Mouse (Mus musculus) midbrain, postnatal 0 days (tissue): ENCODE data around the gene C1qtnf6. TPM values are rescaled to one million over a fixed set of nuclear protein-coding genes. Genes with fewer than 3 reads are reported as not detected.

Experiments used
- ATAC-seq: fragments of 200-750 bp; cut with Nextera tagmentation; 2 replicates; pipeline ENCODE4 v1.8.0; 2017; ENCODE audit warnings: moderate number of reproducible peaks, mild to moderate bottlenecking, moderate TSS enrichment, moderate library complexity; ENCODE audit not compliant: low FRiP score
- DNase-seq: peaks from one replicate; pipeline ENCODE4 v3.0.0-alpha.2; 2015; ENCODE audit warnings: low spot score
- H3K27ac ChIP-seq: fragments of 300-500 bp; sonication (generic); 2 replicates; pipeline ENCODE4 v1.5.1; 2014; ENCODE audit warnings: low read depth, mild to moderate bottlenecking, low read length, mixed read lengths
- H3K27me3 ChIP-seq: fragments of 300-500 bp; sonication (generic); 2 replicates; pipeline ENCODE4 v1.6.1; 2014; ENCODE audit warnings: low read length, control low read depth, mixed read lengths; ENCODE audit not compliant: insufficient read depth
- H3K36me3 ChIP-seq: fragments of 300-500 bp; sonication (generic); 2 replicates; pipeline ENCODE4 v1.6.1; 2014; ENCODE audit warnings: low read length, control low read depth, mixed read lengths; ENCODE audit not compliant: insufficient read depth
- H3K4me1 ChIP-seq: fragments of 300-500 bp; sonication (generic); 2 replicates; pipeline ENCODE4 v1.6.1; 2014; ENCODE audit warnings: mild to moderate bottlenecking, control low read depth, antibody characterized with exemption, low read length, mixed read lengths; ENCODE audit not compliant: insufficient read depth
- H3K4me2 ChIP-seq: fragments of 300-500 bp; sonication (generic); 2 replicates; pipeline ENCODE4 v1.6.1; 2014; ENCODE audit warnings: low read depth, mild to moderate bottlenecking, low read length, mixed read lengths; ENCODE audit not compliant: poor library complexity, severe bottlenecking
- H3K4me3 ChIP-seq: fragments of 300-500 bp; sonication (generic); 2 replicates; pipeline ENCODE4 v1.5.1; 2014; ENCODE audit warnings: low read depth, mild to moderate bottlenecking, low read length, moderate library complexity
- H3K9ac ChIP-seq: fragments of 300-500 bp; sonication (generic); replicated peaks from 2 replicates; pipeline ENCODE4 v1.6.1; 2014; ENCODE audit warnings: mild to moderate bottlenecking, low read length, moderate library complexity, mixed read lengths; ENCODE audit not compliant: poor library complexity, severe bottlenecking
- H3K9me3 ChIP-seq: fragments of 300-500 bp; sonication (generic); 2 replicates; pipeline ENCODE4 v1.6.1; 2016; ENCODE audit warnings: low read length, control low read depth
- CTCF ChIP-seq: IDR thresholded peaks from 2 replicates; pipeline ENCODE4 v1.5.1; 2016; ENCODE audit warnings: antibody characterized with exemption, mild to moderate bottlenecking
- WGBS: fragments of 180-500 bp; shearing (Covaris S2); extraction: QIAGEN DNeasy Blood & Tissue Kit; methylation state at CpG from one replicate; pipeline ENCODE4 v1.1.7; 2014; 5-methylcytosine and 5-hydroxymethylcytosine counted together
- polyA plus RNA-seq: library from polyadenylated mRNA; unstranded; fragments of >200 nt; fragmentation: Nextera tagmentation; extraction: Ambion mirVana; gene quantifications from 2 replicates; pipeline ENCODE4 v1.2.1, GENCODE M21; 2015
- total RNA-seq: library from RNA; depleted of rRNA; stranded (reverse); fragments of >200 nt; gene quantifications from 2 replicates; pipeline ENCODE4 v1.2.3, GENCODE M21; 2014

The C1qtnf6 gene
- total and polyA plus RNA-seq, 2 experiments from 2014 or later: 2.4 to 8.6 TPM

GRCm38 (mm10) chr15:78518221-78518620 is 13.0 kb downstream of the C1qtnf6 start:
- Histone ChIP-seq H3K36me3 (no peaks in the 10 kb centered on the region), H3K9ac (no peak overlapping the region), H3K4me3 (no peak overlapping the region), H3K4me2 (no peak overlapping the region), H3K27ac (no peak overlapping the region), H3K27me3 (no peaks in the 10 kb centered on the region), H3K9me3 (no peaks in the 10 kb centered on the region), H3K4me1 (no peaks in the 10 kb centered on the region)
- DNase-seq: no peak
- no peak for TF ChIP-seq CTCF
- ATAC-seq: no peak
- 76% methylated on average over 7 of the region's 7 CpGs for WGBS

DNA sequence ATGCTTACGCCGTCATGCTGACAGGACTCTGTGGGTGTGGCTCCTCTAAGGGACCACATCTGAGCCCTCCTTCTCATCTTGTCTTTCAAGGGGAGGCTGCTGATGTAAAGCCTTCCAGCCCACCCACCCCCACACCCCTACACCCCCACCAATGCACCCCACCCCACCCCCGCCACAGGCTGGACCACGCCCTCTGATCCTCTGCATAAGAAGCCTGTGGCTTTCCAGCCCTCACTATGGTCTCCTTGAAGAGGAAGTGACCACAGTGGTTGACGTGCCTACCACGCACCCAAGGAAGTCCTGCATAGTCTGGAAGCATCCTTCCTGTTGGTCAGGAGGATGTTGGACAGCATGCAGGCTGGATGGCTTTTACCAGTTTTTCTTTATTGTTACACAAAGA is 15.5 kb downstream of the C1qtnf6 start:
- 88% methylated on average over 6 of the region's 6 CpGs for WGBS
- no peak overlapping the region for H3K27ac ChIP-seq
- no peak overlapping the region for H3K4me3 ChIP-seq

GRCm38 (mm10) chr15:78514393-78515146 is 16.6 kb downstream of the C1qtnf6 start:
- DNase-seq: peak; percentile 87

More for the DNA sequence above, 15.5 kb downstream of the C1qtnf6 start:
- no peaks in the 10 kb centered on the region for H3K4me1 ChIP-seq
- H3K36me3 ChIP-seq: no peaks in the 10 kb centered on the region
- ATAC-seq (no peak), DNase-seq (no peak)
- no peak overlapping the region for H3K4me2 ChIP-seq
- H3K27me3 ChIP-seq: no peaks in the 10 kb centered on the region
- TF ChIP-seq CTCF: no peak
- H3K9ac ChIP-seq: no peak overlapping the region
- H3K9me3 ChIP-seq: no peaks in the 10 kb centered on the region

GRCm38 (mm10) chr15:78513019-78513418 is 18.2 kb downstream of the C1qtnf6 start:
- Histone ChIP-seq H3K9ac (no peak overlapping the region), H3K27me3 (no peaks in the 10 kb centered on the region), H3K36me3 (no peaks in the 10 kb centered on the region), H3K4me2 (no peak overlapping the region), H3K4me1 (0 out of 2 replicates have a peak, but pooled peaks cover 2% of the 10 kb centered on the region), H3K27ac (no peak overlapping the region), H3K9me3 (no peaks in the 10 kb centered on the region), H3K4me3 (no peak overlapping the region)
- DNase-seq (no peak), ATAC-seq (no peak)
- 90% methylated on average over 14 of the region's 14 CpGs for WGBS
- TF ChIP-seq CTCF: no peak

More at GRCm38 (mm10) chr15:78514393-78515146, 16.6 kb downstream of the C1qtnf6 start:
- Histone ChIP-seq H3K27me3 (no peaks in the 10 kb centered on the region), H3K4me3 (no peak overlapping the region), H3K9me3 (no peaks in the 10 kb centered on the region), H3K36me3 (no peaks in the 10 kb centered on the region), H3K27ac (no peak overlapping the region), H3K4me2 (no peak overlapping the region), H3K9ac (no peak overlapping the region), H3K4me1 (0 out of 2 replicates have a peak, but pooled peaks cover 2% of the 10 kb centered on the region)
- no peak for ATAC-seq
- WGBS: 33% methylated on average over 7 of the region's 7 CpGs
- peak; percentile 98 for TF ChIP-seq CTCF

DNA sequence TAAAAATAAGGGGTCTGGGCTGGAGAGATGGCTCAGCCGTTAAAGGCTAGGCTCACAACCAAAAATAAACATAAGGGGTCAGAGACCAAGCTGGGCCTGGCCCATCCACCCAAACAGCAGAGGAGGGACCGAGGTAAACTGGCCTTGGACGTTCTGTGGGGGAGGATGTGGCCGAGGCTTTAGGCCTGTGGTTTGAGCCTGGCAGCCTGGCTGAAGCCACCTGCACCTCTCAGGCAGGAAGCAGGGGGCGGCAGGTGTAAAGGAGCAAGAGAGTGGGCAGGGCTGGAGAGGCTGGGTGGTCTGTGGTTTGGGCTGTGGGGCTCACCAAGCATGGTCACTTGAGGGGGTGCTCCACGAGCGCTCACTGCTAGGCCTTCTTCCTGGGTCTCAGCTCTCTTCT is 19.3 kb downstream of the C1qtnf6 start:
- no peaks in the 10 kb centered on the region for H3K36me3 ChIP-seq
- H3K4me2 ChIP-seq: no peak overlapping the region
- 0 out of 2 replicates have a peak, but pooled peaks cover 2% of the 10 kb centered on the region for H3K4me1 ChIP-seq
- 85% methylated on average over 7 of the region's 7 CpGs for WGBS
- no peak for ATAC-seq
- no peak overlapping the region for H3K27ac ChIP-seq
- no peaks in the 10 kb centered on the region for H3K27me3 ChIP-seq
- no peak for TF ChIP-seq CTCF
- H3K9me3 ChIP-seq: no peaks in the 10 kb centered on the region
- no peak overlapping the region for H3K4me3 ChIP-seq
- DNase-seq: no peak
- H3K9ac ChIP-seq: no peak overlapping the region

DNA sequence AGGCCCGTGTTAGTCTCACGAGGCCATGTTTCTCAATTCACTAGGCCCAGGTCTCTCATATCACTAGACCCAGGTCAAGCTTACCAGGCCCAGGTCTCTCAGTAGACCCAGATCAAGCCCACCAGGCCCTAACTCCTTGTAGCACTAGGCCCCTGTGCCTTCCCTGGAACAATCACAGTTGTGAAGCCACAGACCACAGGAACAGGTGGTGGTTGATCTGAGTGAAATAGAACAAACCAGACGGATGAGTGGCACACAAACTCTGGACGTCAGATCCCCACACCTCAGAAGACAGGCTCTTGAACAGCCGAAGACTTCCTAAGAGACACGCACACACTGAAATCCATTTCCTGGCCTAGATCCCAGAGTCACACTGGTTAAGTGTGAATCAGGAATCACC is 20.5 kb downstream of the C1qtnf6 start:
- Histone ChIP-seq H3K9ac (no peak overlapping the region), H3K27me3 (no peaks in the 10 kb centered on the region), H3K4me2 (no peak overlapping the region), H3K27ac (no peak overlapping the region), H3K9me3 (no peaks in the 10 kb centered on the region), H3K36me3 (no peaks in the 10 kb centered on the region), H3K4me3 (no peak overlapping the region), H3K4me1 (0 out of 2 replicates have a peak, but pooled peaks cover 2% of the 10 kb centered on the region)
- TF ChIP-seq CTCF: no peak
- ATAC-seq: no peak
- no peak for DNase-seq
- 93% methylated on average over 6 of the region's 6 CpGs for WGBS
